Mouse (Mus musculus) embryonic facial prominence, embryonic 14.5 days (tissue): ENCODE data around the gene Cxcr2. TPM values are rescaled to one million over a fixed set of nuclear protein-coding genes. Genes with fewer than 3 reads are reported as not detected.

Source experiments
- ATAC-seq: fragments of 200-750 bp; cut with Nextera tagmentation; 2 replicates; pipeline ENCODE4 v1.8.0; 2017; ENCODE audit warnings: low read depth, moderate number of reproducible peaks, moderate TSS enrichment
- DNase-seq: peaks from one replicate; pipeline ENCODE4 v3.0.0-alpha.2; 2015; ENCODE audit warnings: low spot score
- H3K27ac ChIP-seq: fragments of 300-500 bp; sonication (generic); replicated peaks from 2 replicates; pipeline ENCODE4 v1.5.1; 2014; ENCODE audit warnings: low read depth, mild to moderate bottlenecking, low read length, moderate library complexity
- H3K27me3 ChIP-seq: fragments of 300-500 bp; sonication (generic); replicated peaks from 2 replicates; pipeline ENCODE4 v1.6.1; 2014; ENCODE audit warnings: low read length; ENCODE audit not compliant: control insufficient read depth, insufficient read depth
- H3K36me3 ChIP-seq: fragments of 300-500 bp; sonication (generic); 2 replicates; pipeline ENCODE4 v1.6.1; 2014; ENCODE audit warnings: low read length, mixed read lengths; ENCODE audit not compliant: control insufficient read depth, insufficient read depth
- H3K4me1 ChIP-seq: fragments of 300-500 bp; sonication (generic); 2 replicates; pipeline ENCODE4 v1.6.1; 2014; ENCODE audit warnings: antibody characterized with exemption, low read length; ENCODE audit not compliant: control insufficient read depth, insufficient read depth
- H3K4me2 ChIP-seq: fragments of 300-500 bp; sonication (generic); 2 replicates; pipeline ENCODE4 v1.6.1; 2014; ENCODE audit warnings: low read depth, mild to moderate bottlenecking, low read length, moderate library complexity, mixed read lengths
- H3K4me3 ChIP-seq: fragments of 300-500 bp; sonication (generic); 2 replicates; pipeline ENCODE4 v1.5.1; 2014; ENCODE audit warnings: low read depth, mild to moderate bottlenecking, low read length
- H3K9ac ChIP-seq: fragments of 300-500 bp; sonication (generic); 2 replicates; pipeline ENCODE4 v1.6.1; 2014; ENCODE audit warnings: low read depth, mild to moderate bottlenecking, low read length, moderate library complexity, mixed read lengths
- H3K9me3 ChIP-seq: fragments of 300-500 bp; sonication (generic); 2 replicates; pipeline ENCODE4 v1.6.1; 2016; ENCODE audit warnings: low read length; ENCODE audit not compliant: control insufficient read depth
- WGBS: fragments of 180-500 bp; shearing (Covaris S2); extraction: QIAGEN DNeasy Blood & Tissue Kit; methylation state at CpG from one replicate; pipeline ENCODE4 v1.1.7; 2014; 5-methylcytosine and 5-hydroxymethylcytosine counted together
- polyA plus RNA-seq: library from polyadenylated mRNA; unstranded; fragments of >200 nt; fragmentation: Nextera tagmentation; extraction: Ambion mirVana; gene quantifications from 2 replicates; pipeline ENCODE4 v1.2.1, GENCODE M21; 2014

The Cxcr2 gene
- 0.10 and 0.11 TPM in 2 replicates for polyA plus RNA-seq

DNA sequence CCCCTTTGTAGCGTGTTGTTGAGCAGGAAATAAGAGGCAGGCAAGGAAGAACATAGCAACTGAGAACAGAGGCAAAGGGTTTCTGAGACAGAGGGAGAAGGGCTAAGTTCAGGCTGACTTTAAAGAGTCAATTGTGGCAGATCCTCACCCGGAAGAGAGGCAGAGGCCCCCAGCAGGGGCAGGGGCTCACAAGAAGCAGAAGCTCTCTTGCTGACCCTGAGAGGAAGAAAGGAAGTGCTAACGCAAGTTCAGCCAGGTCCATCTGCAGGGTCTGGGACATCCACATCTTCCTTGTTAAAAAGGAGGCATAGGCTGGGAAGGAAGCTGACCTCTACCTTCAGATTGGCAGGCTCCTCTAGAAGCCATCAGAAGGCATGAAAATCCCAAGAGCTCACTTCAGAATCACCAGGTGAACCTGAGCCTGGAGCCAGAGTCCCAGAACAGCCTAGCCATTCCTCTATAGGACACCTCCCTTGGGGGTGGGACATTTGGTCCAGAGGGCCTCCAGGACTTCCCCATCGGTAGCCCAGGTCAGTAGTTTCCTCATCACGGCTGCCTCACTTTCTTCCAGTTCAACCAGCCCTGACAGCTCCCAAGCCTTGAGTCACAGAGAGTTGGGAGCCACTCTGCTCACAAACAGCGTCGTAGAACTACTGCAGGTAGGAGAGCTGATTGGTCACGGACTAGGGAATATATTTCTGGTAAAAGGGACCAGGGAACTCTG lies at the start of gene Cxcr2:
Gene Cxcr2, plus strand, starts transcription at position 529 of the 724 bp plus-strand sequence.
- Histone ChIP-seq H3K4me3 (no peak within 1 kb of the TSS), H3K4me2 (no peak within 1 kb of the TSS), H3K27ac (no peak within 1 kb of the TSS), H3K9ac (no peak within 1 kb of the TSS), H3K36me3 (no peaks in the 10 kb centered on the region), H3K4me1 (0 out of 2 replicates have a peak, but pooled peaks cover 6% of the 10 kb centered on the region), H3K27me3 (no peaks in the 10 kb centered on the region), H3K9me3 (no peaks in the 10 kb centered on the region)
- no peak for ATAC-seq
- no peak for DNase-seq
- 66% methylated on average over 8 of the region's 8 CpGs for WGBS

DNA sequence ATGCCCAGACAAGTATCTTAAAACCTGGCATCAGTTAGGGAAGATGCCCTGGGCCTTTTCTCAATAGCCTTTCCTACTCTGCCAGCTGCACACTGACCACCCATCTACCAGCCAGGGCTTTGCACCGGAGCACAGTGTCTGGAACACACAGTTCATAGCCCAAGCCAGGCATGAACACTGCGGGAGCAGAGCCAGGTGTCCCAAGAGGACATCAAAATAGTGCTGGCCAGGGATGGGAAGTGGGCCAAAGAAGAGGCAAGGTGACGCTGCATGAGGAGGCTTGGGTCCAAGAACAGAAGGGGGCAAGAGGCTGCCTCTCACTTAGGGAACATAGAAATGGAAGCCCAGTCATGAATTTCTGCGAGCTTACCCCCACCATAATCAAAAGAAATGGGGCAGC lies 48.1 kb upstream of the Cxcr2 start:
- no peak overlapping the region for H3K4me3 ChIP-seq
- 84% methylated on average over 4 of the region's 4 CpGs for WGBS
- H3K36me3 ChIP-seq, result no peaks in the 10 kb centered on the region
- H3K27ac ChIP-seq, result no peak overlapping the region
- DNase-seq, result no peak
- no peak overlapping the region for H3K4me2 ChIP-seq
- no peaks in the 10 kb centered on the region for H3K9me3 ChIP-seq
- H3K4me1 ChIP-seq, result peaks cover 12% of the 10 kb centered on the region
- no peaks in the 10 kb centered on the region for H3K27me3 ChIP-seq
- ATAC-seq, result no peak
- no peak overlapping the region for H3K9ac ChIP-seq

- Histone ChIP-seq H3K27me3 (no peaks in the 10 kb centered on the region), H3K9ac (no peak overlapping the region), H3K27ac (no peak overlapping the region), H3K36me3 (no peaks in the 10 kb centered on the region), H3K4me2 (no peak overlapping the region), H3K9me3 (no peaks in the 10 kb centered on the region), H3K4me1 (peaks cover 15% of the 10 kb centered on the region), H3K4me3 (no peak overlapping the region)
- no peak for DNase-seq
- ATAC-seq, result no peak
- WGBS, result 70% methylated on average over 6 of the region's 6 CpGs
Measured at GRCm38 (mm10) chr1:74106214-74106613, 47.6 kb upstream of the Cxcr2 start.

- Histone ChIP-seq H3K9ac (no peak overlapping the region), H3K36me3 (no peaks in the 10 kb centered on the region), H3K27me3 (no peaks in the 10 kb centered on the region), H3K4me1 (peaks cover 20% of the 10 kb centered on the region), H3K9me3 (no peaks in the 10 kb centered on the region), H3K4me2 (no peak overlapping the region), H3K27ac (no peak overlapping the region), H3K4me3 (no peak overlapping the region)
- DNase-seq (no peak), ATAC-seq (no peak)
- 82% methylated on average over 3 of the region's 5 CpGs for WGBS
Measured at GRCm38 (mm10) chr1:74107931-74108618, 45.7 kb upstream of the Cxcr2 start.

DNA sequence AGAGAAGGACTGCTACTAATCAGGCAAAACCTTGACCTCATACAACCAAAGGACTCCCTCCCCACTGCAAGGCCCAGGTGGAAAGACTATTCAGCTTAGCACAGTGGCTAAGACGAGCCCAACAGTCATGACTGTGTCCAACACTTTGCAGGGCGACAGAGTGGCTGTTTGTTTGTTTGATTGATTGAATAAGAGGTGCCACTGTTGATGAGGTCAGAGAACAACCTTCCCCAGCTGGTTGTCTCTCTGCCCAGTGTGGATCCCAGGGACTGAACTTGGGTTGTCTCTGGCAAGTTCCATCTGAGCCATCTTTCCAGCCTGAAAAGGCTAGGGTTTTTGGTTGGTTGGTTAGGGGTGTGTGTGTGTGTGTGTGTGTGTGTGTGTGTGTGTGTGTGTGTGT lies 44.1 kb upstream of the Cxcr2 start:
- Histone ChIP-seq H3K4me1 (peaks cover 9% of the 10 kb centered on the region; the same call in 1 of the 2 replicates), H3K9me3 (no peaks in the 10 kb centered on the region), H3K27ac (no peak overlapping the region), H3K36me3 (no peaks in the 10 kb centered on the region), H3K4me2 (no peak overlapping the region), H3K9ac (no peak overlapping the region), H3K4me3 (no peak overlapping the region), H3K27me3 (no peaks in the 10 kb centered on the region)
- DNase-seq (no peak), ATAC-seq (no peak)
- 52% methylated on average over 2 of the region's 2 CpGs for WGBS

GRCm38 (mm10) chr1:74110932-74111695 lies 42.7 kb upstream of the Cxcr2 start:
- no peaks in the 10 kb centered on the region for H3K9me3 ChIP-seq
- no peak overlapping the region for H3K9ac ChIP-seq
- no peaks in the 10 kb centered on the region for H3K27me3 ChIP-seq
- no peaks in the 10 kb centered on the region for H3K36me3 ChIP-seq
- H3K4me2 ChIP-seq, result no peak overlapping the region
- ATAC-seq (peak; percentile 81), DNase-seq (peak; percentile 72)
- no peak overlapping the region for H3K27ac ChIP-seq
- H3K4me1 ChIP-seq, result peaks cover 9% of the 10 kb centered on the region; the same call in 1 of the 2 replicates
- H3K4me3 ChIP-seq, result no peak overlapping the region
- WGBS, result 8% methylated on average over 8 of the region's 8 CpGs

GRCm38 (mm10) chr1:74111696-74112030 lies 42.1 kb upstream of the Cxcr2 start:
- WGBS, result 38% methylated on average over 6 of the region's 6 CpGs
- Histone ChIP-seq H3K27ac (no peak overlapping the region), H3K9ac (no peak overlapping the region), H3K4me1 (peaks cover 9% of the 10 kb centered on the region; the same call in 1 of the 2 replicates), H3K36me3 (no peaks in the 10 kb centered on the region), H3K4me3 (no peak overlapping the region), H3K9me3 (no peaks in the 10 kb centered on the region), H3K4me2 (no peak overlapping the region), H3K27me3 (no peaks in the 10 kb centered on the region)
- DNase-seq (no peak), ATAC-seq (no peak; the same call in 1 of the 2 replicates)

GRCm38 (mm10) chr1:74113071-74113470 lies 40.7 kb upstream of the Cxcr2 start:
- Histone ChIP-seq H3K27ac (no peak overlapping the region), H3K4me3 (no peak overlapping the region), H3K9me3 (no peaks in the 10 kb centered on the region), H3K27me3 (no peaks in the 10 kb centered on the region), H3K36me3 (no peaks in the 10 kb centered on the region), H3K9ac (no peak overlapping the region), H3K4me1 (peaks cover 9% of the 10 kb centered on the region; the same call in 1 of the 2 replicates), H3K4me2 (no peak overlapping the region)
- ATAC-seq, result no peak
- 50% methylated on average over 3 of the region's 3 CpGs for WGBS
- no peak for DNase-seq
